Mouse (Mus musculus): ENCODE data around the gene Tshz2. TPM values are rescaled to one million over a fixed set of nuclear protein-coding genes. Genes with fewer than 3 reads are reported as not detected.

Gene Tshz2
- total RNA-seq, 2 experiments from 2014 or later: 20.7 to 49.7 TPM

- intact Hi-C loops (cut with DNase I): no loop called here
- no peak for DNase-seq (ENCODE audit: low spot score in 2 of 2)
Observed at GRCm38 (mm10) chr2:169615998-169616397, 16.8 kb upstream of the Tshz2 start.

- peak in 1 of 2 experiments; percentile 23 for DNase-seq (ENCODE audit: low spot score in 2 of 2)
- intact Hi-C loops (cut with DNase I): no loop called here
Observed at GRCm38 (mm10) chr2:169621201-169621710, 11.6 kb upstream of the Tshz2 start.

- intact Hi-C loops (cut with DNase I): no loop called here
- DNase-seq (ENCODE audit: low spot score in 2 of 2): no peak
Observed at GRCm38 (mm10) chr2:169630070-169630469, 2.7 kb upstream of the Tshz2 start.

- DNase-seq (ENCODE audit: low spot score in 2 of 2): peak in 1 of 2 experiments; percentile 12
- intact Hi-C loops (cut with DNase I): no loop called here
Observed at GRCm38 (mm10) chr2:169633491-169634289, 877 bp downstream of the Tshz2 start.

GRCm38 (mm10) chr2:169634619-169635382 lies 2.0 kb downstream of the Tshz2 start:
- intact Hi-C loops (cut with DNase I): loop anchor here (5.0 kb wide), 1 partner anchor 892 kb away; the partner anchor contains the start of gene Atp9a

GRCm38 (mm10) chr2:169635428-169635827 lies 2.6 kb downstream of the Tshz2 start:
- no peak for DNase-seq (ENCODE audit: low spot score in 2 of 2)
- intact Hi-C loops (cut with DNase I): loop anchor here (5.0 kb wide), 1 partner anchor 893 kb away; the partner anchor contains the start of gene Atp9a

More at GRCm38 (mm10) chr2:169634619-169635382, 2.0 kb downstream of the Tshz2 start:
- DNase-seq (ENCODE audit: low spot score in 2 of 2): no peak

GRCm38 (mm10) chr2:169636414-169636813 lies 3.6 kb downstream of the Tshz2 start:
- DNase-seq (ENCODE audit: low spot score in 2 of 2): no peak
- intact Hi-C loops (cut with DNase I): loop anchor here (5.0 kb wide), 1 partner anchor 894 kb away; the partner anchor contains the start of gene Atp9a

GRCm38 (mm10) chr2:169641547-169641946 lies 8.7 kb downstream of the Tshz2 start:
- intact Hi-C loops (cut with DNase I): no loop called here
- peak in 1 of 2 experiments; percentile 14 for DNase-seq (ENCODE audit: low spot score in 2 of 2)

- DNase-seq (ENCODE audit: low spot score in 2 of 2): no peak
- intact Hi-C loops (cut with DNase I): no loop called here
Observed at GRCm38 (mm10) chr2:169642420-169642819, 9.6 kb downstream of the Tshz2 start.

GRCm38 (mm10) chr2:169647091-169647490 lies 14.3 kb downstream of the Tshz2 start:
- no peak for DNase-seq (ENCODE audit: low spot score in 2 of 2)
- intact Hi-C loops (cut with DNase I): no loop called here

GRCm38 (mm10) chr2:169649262-169649885 lies 16.6 kb downstream of the Tshz2 start:
- DNase-seq (ENCODE audit: low spot score in 2 of 2): no peak
- intact Hi-C loops (cut with DNase I): no loop called here

GRCm38 (mm10) chr2:169653282-169653681 lies 20.5 kb downstream of the Tshz2 start:
- intact Hi-C loops (cut with DNase I): no loop called here
- DNase-seq (ENCODE audit: low spot score in 2 of 2): no peak

GRCm38 (mm10) chr2:169663792-169664191 lies 31.0 kb downstream of the Tshz2 start:
- DNase-seq (ENCODE audit: low spot score in 2 of 2): no peak
- intact Hi-C loops (cut with DNase I): no loop called here

- intact Hi-C loops (cut with DNase I): no loop called here
- no peak for DNase-seq (ENCODE audit: low spot score in 2 of 2)
Observed at GRCm38 (mm10) chr2:169671264-169671663, 38.5 kb downstream of the Tshz2 start.

- intact Hi-C loops (cut with DNase I): no loop called here
- no peak for DNase-seq (ENCODE audit: low spot score in 2 of 2)
Observed at GRCm38 (mm10) chr2:169673786-169674185, 41.0 kb downstream of the Tshz2 start.

- no peak for DNase-seq (ENCODE audit: low spot score in 2 of 2)
Observed at GRCm38 (mm10) chr2:169674209-169674608, 41.4 kb downstream of the Tshz2 start.

GRCm38 (mm10) chr2:169679264-169679663 lies 46.5 kb downstream of the Tshz2 start:
- intact Hi-C loops (cut with DNase I): no loop called here
- no peak for DNase-seq (ENCODE audit: low spot score in 2 of 2)

More at GRCm38 (mm10) chr2:169674209-169674608, 41.4 kb downstream of the Tshz2 start:
- intact Hi-C loops (cut with DNase I): no loop called here

- intact Hi-C loops (cut with DNase I): no loop called here
- peak; percentile 8 to 23 for DNase-seq (ENCODE audit: low spot score in 2 of 2)
Observed at GRCm38 (mm10) chr2:169679951-169680350, 47.1 kb downstream of the Tshz2 start.

- intact Hi-C loops (cut with DNase I): no loop called here
- DNase-seq (ENCODE audit: low spot score in 2 of 2): no peak
Observed at GRCm38 (mm10) chr2:169685260-169685659, 52.4 kb downstream of the Tshz2 start.

- DNase-seq (ENCODE audit: low spot score in 2 of 2): no peak
- intact Hi-C loops (cut with DNase I): no loop called here
Observed at GRCm38 (mm10) chr2:169685747-169686146, 52.9 kb downstream of the Tshz2 start.

Measured in left cerebral cortex, postnatal 14 days (tissue).